Mouse (Mus musculus): ENCODE data around the gene Vstm2l.

DNA sequence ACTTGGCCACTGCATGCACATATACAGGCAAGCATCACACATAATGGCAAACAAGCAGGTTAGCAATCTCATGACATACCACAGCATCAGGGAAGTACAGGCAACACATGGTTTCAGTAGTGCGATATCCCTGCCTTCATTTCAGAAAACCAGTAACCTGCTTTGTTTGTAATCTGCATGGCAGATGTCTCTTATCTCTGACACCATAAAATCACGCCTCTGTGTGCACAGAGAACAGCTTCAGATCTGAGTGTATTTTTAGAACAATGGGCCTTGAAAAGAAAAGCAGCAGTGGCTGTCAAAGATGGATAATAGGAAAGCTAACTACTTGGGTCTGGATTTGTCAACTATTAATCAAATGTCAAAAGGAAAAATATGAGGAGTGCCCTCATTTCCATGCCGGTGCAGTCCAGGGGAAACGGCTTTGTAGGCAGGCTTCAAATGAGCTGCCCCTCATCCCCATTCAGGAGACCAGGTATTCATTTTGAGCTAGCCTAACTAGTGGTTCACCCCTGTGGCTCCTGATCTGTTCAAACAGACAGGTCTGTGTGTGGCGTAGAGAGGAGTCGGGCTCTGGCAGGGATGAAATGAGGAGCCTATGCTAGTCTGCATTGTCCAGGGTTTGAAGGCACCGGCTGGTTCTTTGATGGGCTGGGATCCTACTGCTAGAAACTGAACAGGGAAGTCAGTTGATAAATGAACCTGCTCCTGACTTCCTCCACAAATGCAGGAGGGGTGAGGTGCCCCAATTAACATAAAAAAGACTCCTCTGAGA, 74.2 kb downstream of the Vstm2l start:
- TF ChIP-seq CTCF (IDR thresholded peaks at IDR 0.05; ENCODE audit: low read depth, low read length) (no peak), POLR2AphosphoS5 (IDR thresholded peaks at IDR 0.05; ENCODE audit: insufficient replicate concordance, low read depth, low read length) (no peak), TAL1 (conservative IDR thresholded peaks at IDR 0.05; ENCODE audit: low read depth, low read length) (no peak), GATA2 (IDR thresholded peaks at IDR 0.05; ENCODE audit: borderline replicate concordance, low read depth, low read length) (no peak)
